Mouse (Mus musculus): ENCODE measurements around the gene C3. TPM values are rescaled to one million over a fixed set of nuclear protein-coding genes. Genes with fewer than 3 reads are reported as not detected.

C3 gene
- total and polyA plus RNA-seq, 3 experiments = 91.5 to 119 (median 91.6) TPM

DNA sequence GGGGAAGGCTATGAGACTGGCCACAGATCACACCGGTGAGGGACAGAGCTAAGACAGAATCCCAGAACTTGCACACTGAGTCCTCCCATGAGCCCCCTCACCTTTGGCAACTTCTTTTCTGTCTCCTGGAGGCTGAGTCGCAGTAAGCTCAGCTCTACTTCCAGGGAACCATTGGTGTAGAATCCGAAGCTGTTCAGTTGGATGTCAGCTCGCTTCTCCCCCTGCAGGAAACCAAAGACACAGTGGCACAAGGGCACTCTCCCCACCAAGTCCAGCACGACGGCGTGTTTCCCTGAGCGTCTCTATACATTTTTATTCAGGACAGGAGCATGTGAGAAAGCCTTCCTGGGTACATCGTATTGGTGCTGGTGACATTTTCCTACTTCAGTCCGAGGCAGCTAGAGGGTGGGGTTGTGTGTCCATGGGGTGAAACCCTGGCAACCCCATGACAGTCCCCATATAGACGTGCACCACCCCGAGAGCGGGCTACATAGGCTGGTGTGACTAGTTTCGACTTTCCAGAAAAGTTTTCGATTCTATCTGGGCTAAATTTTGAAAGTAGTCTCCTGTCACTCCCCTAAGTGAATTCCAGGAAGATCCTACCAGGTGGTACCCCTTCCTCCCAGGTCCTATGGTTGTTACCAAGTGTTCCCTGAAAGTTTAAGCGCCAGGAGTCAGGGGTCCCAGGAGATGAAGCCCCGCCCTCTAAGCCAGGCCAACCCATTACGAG is 18.9 kb upstream of the C3 start:
- TF ChIP-seq CTCF (IDR thresholded peaks at IDR 0.05) (no peak), POLR2A (IDR thresholded peaks at IDR 0.05; ENCODE audit: insufficient read depth, low read depth, low read length) (no peak)
- H3K9ac ChIP-seq (ENCODE audit: low read depth, low read length) = peak overlapping the region; percentile 88
- intact Hi-C loops (cut with DNase I) = loop anchor here (2.0 kb wide), 2 partner anchors 26 to 256 kb away; partner anchors contain the start of gene Clpp
- no peak for DNase-seq
- H3K27ac ChIP-seq = peak overlapping the region; percentile 92
- peaks cover 4% of the 10 kb centered on the region for H3K4me1 ChIP-seq (ENCODE audit: control insufficient read depth, insufficient read depth, low read length)
- WGBS = 2% methylated on average over 18 of the region's 18 CpGs
- H3K27me3 ChIP-seq (ENCODE audit: control insufficient read depth, insufficient read depth, low read length) = no peaks in the 10 kb centered on the region
- H3K4me3 ChIP-seq = peak overlapping the region; percentile 88
- H3K36me3 ChIP-seq (ENCODE audit: control insufficient read depth, insufficient read depth, low read length) = peaks cover 2% of the 10 kb centered on the region; the same call in 1 of the 2 replicates
- no peaks in the 10 kb centered on the region for H3K79me2 ChIP-seq (replicated peaks; ENCODE audit: control insufficient read depth, insufficient read depth, low read length)

DNA sequence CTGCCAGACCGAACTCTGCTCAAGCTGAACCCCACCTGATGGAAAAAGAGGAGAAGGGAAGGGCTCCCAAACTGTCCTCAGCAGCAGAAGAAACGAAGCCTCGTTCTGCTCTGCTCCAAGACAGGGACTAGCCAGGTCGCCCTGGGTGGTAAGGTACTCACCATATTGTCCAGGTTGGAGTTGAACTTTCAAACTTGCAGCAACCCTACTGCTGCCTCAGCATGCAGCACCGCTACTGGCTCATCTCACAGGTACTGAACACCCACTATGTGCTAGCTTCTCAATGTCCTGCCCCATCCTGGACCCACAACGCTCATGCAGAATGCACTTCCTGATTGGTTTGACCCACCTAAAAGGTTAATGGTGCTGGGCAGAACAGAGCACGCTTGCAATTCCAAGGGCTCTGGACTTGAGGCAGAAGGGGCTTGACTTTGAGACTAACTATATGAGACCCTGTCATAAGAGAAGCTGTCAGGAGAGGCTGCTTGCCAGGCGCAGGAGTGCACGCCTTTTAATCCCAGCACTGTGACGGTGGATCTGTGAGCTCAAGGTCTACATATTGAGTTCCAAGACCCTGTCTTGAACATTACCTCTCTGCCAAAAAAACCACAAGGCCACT is 17.5 kb upstream of the C3 start:
- Histone ChIP-seq H3K9ac (ENCODE audit: low read depth, low read length) (no peak overlapping the region), H3K4me3 (no peak overlapping the region), H3K36me3 (ENCODE audit: control insufficient read depth, insufficient read depth, low read length) (no peaks in the 10 kb centered on the region), H3K27me3 (ENCODE audit: control insufficient read depth, insufficient read depth, low read length) (no peaks in the 10 kb centered on the region), H3K27ac (no peak overlapping the region), H3K79me2 (replicated peaks; ENCODE audit: control insufficient read depth, insufficient read depth, low read length) (no peaks in the 10 kb centered on the region), H3K4me1 (ENCODE audit: control insufficient read depth, insufficient read depth, low read length) (peaks cover 4% of the 10 kb centered on the region)
- intact Hi-C loops (cut with DNase I) = no loop called here
- DNase-seq = no peak
- TF ChIP-seq POLR2A (IDR thresholded peaks at IDR 0.05; ENCODE audit: insufficient read depth, low read depth, low read length) = no peak
- no peak for TF ChIP-seq CTCF (IDR thresholded peaks at IDR 0.05)
- TF ChIP-seq EP300 (IDR thresholded peaks at IDR 0.05; ENCODE audit: insufficient read depth, low read depth, low read length) = no peak
- 90% methylated on average over 10 of the region's 10 CpGs for WGBS

DNA sequence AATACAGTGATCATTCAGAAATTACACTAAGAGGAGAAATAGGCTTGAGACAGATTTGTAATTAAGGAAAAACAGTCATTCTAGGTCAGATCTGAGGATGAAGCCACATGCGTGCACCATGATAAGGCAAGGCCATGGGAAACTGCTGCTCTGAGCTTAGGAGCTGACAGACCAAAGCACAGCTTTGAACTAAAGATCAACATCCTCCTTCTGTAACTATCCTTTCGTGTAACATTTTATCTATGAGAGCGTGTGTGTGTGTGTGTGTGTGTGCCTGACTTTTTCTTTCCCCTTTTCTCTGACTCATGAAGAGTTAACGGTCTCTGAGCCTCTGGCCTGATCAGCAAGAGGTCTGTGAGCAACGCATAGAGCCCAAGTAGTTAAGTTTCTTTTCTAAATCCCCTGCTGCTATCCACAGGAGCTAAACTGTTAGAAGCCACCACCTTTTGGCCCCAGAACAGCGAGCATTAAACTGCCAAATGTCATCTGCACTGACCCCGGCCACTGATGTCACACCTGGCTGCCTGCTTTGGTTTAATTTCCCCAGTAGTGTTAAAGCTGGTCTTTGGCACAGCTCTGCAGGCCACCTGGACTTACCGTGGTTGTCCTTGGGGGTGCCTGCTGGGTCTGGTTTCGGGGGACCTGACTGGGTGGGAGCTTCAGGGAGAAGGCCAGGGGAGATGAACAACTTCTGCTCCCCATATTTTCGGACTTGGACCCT is 15.9 kb upstream of the C3 start:
- Histone ChIP-seq H3K4me1 (ENCODE audit: control insufficient read depth, insufficient read depth, low read length) (peaks cover 2% of the 10 kb centered on the region), H3K9ac (ENCODE audit: low read depth, low read length) (no peak overlapping the region), H3K36me3 (ENCODE audit: control insufficient read depth, insufficient read depth, low read length) (no peaks in the 10 kb centered on the region), H3K79me2 (replicated peaks; ENCODE audit: control insufficient read depth, insufficient read depth, low read length) (no peaks in the 10 kb centered on the region), H3K27me3 (ENCODE audit: control insufficient read depth, insufficient read depth, low read length) (no peaks in the 10 kb centered on the region), H3K4me3 (no peak overlapping the region), H3K27ac (no peak overlapping the region)
- no peak for DNase-seq
- intact Hi-C loops (cut with DNase I) = no loop called here
- 72% methylated on average over 10 of the region's 10 CpGs for WGBS
- TF ChIP-seq CTCF (IDR thresholded peaks at IDR 0.05) (no peak), POLR2A (IDR thresholded peaks at IDR 0.05; ENCODE audit: insufficient read depth, low read depth, low read length) (no peak), EP300 (IDR thresholded peaks at IDR 0.05; ENCODE audit: insufficient read depth, low read depth, low read length) (no peak)

DNA sequence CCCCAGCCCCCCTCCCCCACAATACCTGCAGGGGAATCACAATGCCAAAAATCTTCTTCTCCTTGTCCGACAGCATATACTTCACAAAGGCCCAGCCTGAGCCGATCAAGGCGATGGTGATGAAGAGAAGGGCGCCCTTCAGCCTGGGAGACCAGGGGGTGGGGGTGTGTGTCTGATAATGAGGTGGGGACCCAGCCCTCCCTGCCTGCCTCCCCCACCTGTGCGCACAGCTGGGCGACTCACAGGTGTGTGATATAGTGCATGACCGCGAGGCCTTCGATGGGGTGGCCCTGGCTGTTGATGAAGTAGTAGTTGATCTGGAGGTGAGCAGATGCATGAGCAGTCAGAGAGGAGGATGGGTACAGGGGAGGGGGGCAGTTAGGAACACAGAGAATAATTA is 9.2 kb upstream of the C3 start:
- 94% methylated on average over 9 of the region's 9 CpGs for WGBS
- no peaks in the 10 kb centered on the region for H3K36me3 ChIP-seq (ENCODE audit: control insufficient read depth, insufficient read depth, low read length)

DNA sequence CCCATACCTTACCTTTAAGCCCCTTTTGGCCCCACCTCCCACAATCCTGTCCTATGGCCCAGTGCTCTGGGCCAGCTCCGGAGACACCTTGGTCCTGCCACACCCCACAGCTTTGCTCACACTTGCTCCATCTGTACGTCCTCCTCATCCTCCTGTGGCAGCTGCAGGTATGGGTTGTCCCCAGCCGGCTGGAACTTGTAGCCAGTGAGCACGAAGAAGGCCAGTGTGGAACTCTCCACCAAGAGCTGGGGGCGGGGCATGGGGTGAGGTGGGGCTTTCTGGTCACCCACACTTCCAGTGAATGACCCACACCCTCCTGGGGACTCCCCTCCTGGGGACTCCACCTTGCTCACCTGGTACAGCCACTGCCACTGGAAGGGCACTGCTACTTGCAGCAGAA is 7.9 kb upstream of the C3 start:
- H3K4me1 ChIP-seq (ENCODE audit: control insufficient read depth, insufficient read depth, low read length) = peaks cover 2% of the 10 kb centered on the region
- intact Hi-C loops (cut with DNase I) = no loop called here
- no peak overlapping the region for H3K4me3 ChIP-seq
- H3K27me3 ChIP-seq (ENCODE audit: control insufficient read depth, insufficient read depth, low read length) = no peaks in the 10 kb centered on the region
- no peaks in the 10 kb centered on the region for H3K36me3 ChIP-seq (ENCODE audit: control insufficient read depth, insufficient read depth, low read length)
- no peaks in the 10 kb centered on the region for H3K79me2 ChIP-seq (replicated peaks; ENCODE audit: control insufficient read depth, insufficient read depth, low read length)
- TF ChIP-seq EP300 (IDR thresholded peaks at IDR 0.05; ENCODE audit: insufficient read depth, low read depth, low read length) = no peak
- no peak for TF ChIP-seq POLR2A (IDR thresholded peaks at IDR 0.05; ENCODE audit: insufficient read depth, low read depth, low read length)
- TF ChIP-seq CTCF (IDR thresholded peaks at IDR 0.05) = no peak
- no peak for DNase-seq
- H3K27ac ChIP-seq = no peak overlapping the region
- no peak overlapping the region for H3K9ac ChIP-seq (ENCODE audit: low read depth, low read length)
- 95% methylated on average over 5 of the region's 5 CpGs for WGBS

More for the DNA sequence above, 9.2 kb upstream of the C3 start:
- H3K4me1 ChIP-seq (ENCODE audit: control insufficient read depth, insufficient read depth, low read length) = no peaks in the 10 kb centered on the region
- TF ChIP-seq EP300 (IDR thresholded peaks at IDR 0.05; ENCODE audit: insufficient read depth, low read depth, low read length) (no peak), CTCF (IDR thresholded peaks at IDR 0.05) (no peak), POLR2A (IDR thresholded peaks at IDR 0.05; ENCODE audit: insufficient read depth, low read depth, low read length) (no peak)
- no peaks in the 10 kb centered on the region for H3K79me2 ChIP-seq (replicated peaks; ENCODE audit: control insufficient read depth, insufficient read depth, low read length)
- H3K27ac ChIP-seq = no peak overlapping the region
- no peak overlapping the region for H3K4me3 ChIP-seq
- H3K27me3 ChIP-seq (ENCODE audit: control insufficient read depth, insufficient read depth, low read length) = no peaks in the 10 kb centered on the region
- no peak overlapping the region for H3K9ac ChIP-seq (ENCODE audit: low read depth, low read length)
- no peak for DNase-seq
- intact Hi-C loops (cut with DNase I) = no loop called here

Data from heart, adult 2 months (tissue).